Mouse (Mus musculus): ENCODE data around the gene Hcar2.

Hcar2 gene

DNA sequence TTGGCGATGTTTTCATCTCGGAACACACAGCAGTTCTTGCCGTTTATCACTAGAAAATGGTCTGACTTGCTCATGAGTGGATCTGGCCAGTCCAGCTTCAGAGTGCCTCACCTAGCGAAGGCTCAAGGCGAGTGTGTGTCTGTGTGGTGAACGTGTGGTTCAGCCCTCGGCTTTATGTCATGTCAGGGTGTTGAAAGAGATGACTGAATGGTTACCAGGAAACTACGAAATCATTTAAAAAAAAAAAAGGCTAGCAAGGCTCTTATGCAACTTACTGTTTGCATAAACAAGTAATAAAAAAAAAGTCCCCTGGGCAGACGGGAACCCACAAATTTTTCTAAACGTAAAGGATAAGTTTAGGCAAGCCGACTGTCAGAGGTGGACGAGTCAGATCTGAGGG is at the start of gene Hcar2:
Gene Hcar2 (minus strand): TSS at position 135 of the 400 bp plus-strand sequence.
- DNase-seq (ENCODE audit: low read depth, low spot score), result no peak

GRCm38 (mm10) chr5:123914852-123915251 is 49.6 kb upstream of the Hcar2 start:
- DNase-seq (ENCODE audit: low read depth, low spot score), result no peak

DNA sequence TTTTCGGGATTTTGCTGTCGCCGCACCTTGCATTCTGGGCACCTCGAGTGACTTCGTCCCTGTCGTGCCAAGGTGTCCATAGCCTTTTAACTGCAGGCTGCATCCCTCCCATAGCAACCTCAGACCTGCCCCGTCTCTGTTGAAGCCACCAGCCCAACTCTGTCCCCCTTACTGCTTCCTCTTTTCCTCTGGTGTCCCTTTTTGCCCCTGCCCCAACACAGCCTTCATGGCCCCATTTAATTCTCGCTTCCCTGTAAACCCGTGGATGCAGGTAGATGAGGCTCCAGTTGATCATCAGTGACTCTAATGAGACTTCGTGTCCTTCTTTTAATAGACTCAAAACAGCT is 42.3 kb upstream of the Hcar2 start:
- no peak for DNase-seq (ENCODE audit: low read depth, low spot score)

- DNase-seq (ENCODE audit: low read depth, low spot score), result peak; percentile 95
These were observed 41.8 kb upstream of the Hcar2 start, which contains the start of gene Denr for GRCm38 (mm10) chr5:123906976-123907630. Gene Denr (plus strand): TSS chr5:123907175.

DNA sequence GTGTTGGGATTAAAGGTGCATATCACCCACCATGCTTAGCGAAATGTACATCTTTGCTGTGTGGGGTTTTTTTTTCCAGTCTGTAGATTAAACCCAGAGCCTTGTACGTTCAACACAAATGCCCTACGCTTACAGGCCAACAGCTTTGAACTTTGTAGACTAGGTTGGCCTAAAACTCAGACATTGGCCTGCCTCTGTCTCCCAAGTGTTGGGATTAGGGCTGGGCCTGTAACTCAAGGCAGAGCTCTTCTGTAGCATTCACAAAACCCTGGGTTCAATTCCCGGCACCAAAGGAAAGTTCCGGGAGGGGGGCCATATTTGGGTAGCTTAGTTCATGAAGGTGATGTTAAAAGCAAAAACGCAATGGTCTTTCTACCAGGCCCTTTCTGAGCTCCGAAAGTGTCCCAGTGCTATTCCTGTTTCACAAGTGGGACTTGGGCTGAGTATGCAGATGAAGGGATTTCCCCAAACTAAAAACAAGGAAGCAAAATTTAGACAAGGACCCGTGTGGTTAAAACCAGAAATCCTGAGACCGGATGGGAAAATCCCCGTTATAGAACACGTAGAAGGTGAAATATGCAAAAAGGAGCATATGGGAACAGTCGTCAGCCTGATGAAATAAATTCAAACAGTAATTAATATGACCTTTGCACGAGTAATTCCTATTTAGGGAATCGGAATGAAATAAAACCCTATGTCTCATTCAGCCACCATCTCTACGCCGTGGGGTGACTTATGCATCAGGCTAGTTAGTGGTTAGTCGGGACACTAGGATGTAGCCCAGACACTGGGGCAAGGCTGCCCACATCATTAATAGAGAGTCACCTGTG is 41.1 kb upstream of the Hcar2 start:
- peak; percentile 54 for DNase-seq (ENCODE audit: low read depth, low spot score)

DNA sequence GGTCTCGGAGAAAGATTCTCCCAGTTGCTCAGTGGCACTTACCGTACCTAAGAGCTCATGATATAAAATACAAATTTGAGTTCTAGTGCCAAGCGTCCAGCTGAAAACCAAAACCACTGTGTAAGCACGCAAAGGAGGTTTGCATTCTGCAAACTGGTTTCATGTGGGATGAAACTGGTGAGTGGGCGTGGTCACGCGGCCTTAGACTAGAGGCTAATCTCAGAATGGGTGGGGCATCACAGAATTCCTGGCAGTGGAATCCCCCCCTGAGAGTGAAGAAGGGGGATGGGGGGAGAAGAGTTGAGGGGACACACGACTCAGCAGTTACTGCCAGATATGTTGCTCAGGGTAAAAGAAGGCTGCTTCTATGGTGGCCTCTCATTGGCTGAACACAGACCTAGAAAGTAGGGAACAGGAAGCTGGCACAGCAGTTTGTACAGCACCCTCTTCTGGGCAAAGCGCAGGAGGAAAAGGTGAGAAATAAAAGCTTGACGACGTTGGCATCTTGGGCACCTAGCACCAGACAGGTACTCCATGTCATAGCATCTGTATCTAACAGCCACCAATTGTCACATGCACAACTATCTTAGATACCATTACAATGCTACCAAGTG is 38.9 kb upstream of the Hcar2 start:
- no peak for DNase-seq (ENCODE audit: low read depth, low spot score)

GRCm38 (mm10) chr5:123897352-123897751 is 32.1 kb upstream of the Hcar2 start:
- no peak for DNase-seq (ENCODE audit: low read depth, low spot score)

- DNase-seq (ENCODE audit: low read depth, low spot score), result no peak
These were observed 31.1 kb upstream of the Hcar2 start for GRCm38 (mm10) chr5:123896395-123896794.

GRCm38 (mm10) chr5:123893520-123893919 is 28.2 kb upstream of the Hcar2 start:
- no peak for DNase-seq (ENCODE audit: low read depth, low spot score)

GRCm38 (mm10) chr5:123891669-123892068 is 26.4 kb upstream of the Hcar2 start:
- peak; percentile 25 for DNase-seq (ENCODE audit: low read depth, low spot score)

DNA sequence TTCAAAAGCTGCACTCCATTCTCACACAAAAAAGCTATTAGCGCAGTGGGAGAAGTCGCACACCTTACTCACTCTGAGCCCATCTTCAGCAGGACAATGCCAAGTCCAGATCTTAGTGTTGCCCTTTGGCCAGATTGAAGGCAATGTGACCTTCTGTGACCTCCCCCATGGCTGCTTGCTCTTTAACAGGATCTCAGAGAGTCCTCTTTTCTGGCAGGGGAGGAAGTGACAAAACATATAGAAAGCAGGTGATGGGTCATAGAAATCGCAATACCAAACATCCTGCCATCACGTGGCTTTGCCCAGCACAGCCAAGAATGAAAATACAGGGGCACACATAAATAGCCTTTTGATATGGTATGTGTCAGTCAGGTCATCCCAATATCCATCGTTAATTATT is 25.7 kb upstream of the Hcar2 start:
- DNase-seq (ENCODE audit: low read depth, low spot score), result no peak

- DNase-seq (ENCODE audit: low read depth, low spot score), result no peak
These were observed 25.0 kb upstream of the Hcar2 start for GRCm38 (mm10) chr5:123890312-123890711.

DNA sequence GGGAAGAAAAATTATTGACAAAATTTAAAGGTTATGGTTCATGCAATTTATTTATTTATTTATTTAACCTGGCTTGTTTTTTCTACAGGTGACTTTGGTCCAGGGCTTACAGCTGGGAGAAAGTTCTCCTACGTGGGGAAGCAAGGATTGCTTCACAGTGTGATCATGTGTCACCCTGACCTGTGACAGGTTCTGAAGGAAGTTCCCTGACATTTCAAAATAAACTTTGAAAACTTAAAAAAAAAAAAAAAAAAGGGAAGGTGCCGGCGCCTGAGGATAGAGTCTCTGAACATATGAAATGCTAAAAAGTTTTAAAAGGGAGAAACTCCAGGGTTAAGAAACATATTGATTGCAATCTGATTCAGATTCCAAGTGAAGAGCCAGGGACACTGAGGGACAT is 21.1 kb upstream of the Hcar2 start:
- DNase-seq (ENCODE audit: low read depth, low spot score), result no peak

GRCm38 (mm10) chr5:123884332-123884731 is 19.0 kb upstream of the Hcar2 start:
- DNase-seq (ENCODE audit: low read depth, low spot score), result no peak

- DNase-seq (ENCODE audit: low read depth, low spot score), result no peak
These were observed 18.6 kb upstream of the Hcar2 start for GRCm38 (mm10) chr5:123883891-123884290.

DNA sequence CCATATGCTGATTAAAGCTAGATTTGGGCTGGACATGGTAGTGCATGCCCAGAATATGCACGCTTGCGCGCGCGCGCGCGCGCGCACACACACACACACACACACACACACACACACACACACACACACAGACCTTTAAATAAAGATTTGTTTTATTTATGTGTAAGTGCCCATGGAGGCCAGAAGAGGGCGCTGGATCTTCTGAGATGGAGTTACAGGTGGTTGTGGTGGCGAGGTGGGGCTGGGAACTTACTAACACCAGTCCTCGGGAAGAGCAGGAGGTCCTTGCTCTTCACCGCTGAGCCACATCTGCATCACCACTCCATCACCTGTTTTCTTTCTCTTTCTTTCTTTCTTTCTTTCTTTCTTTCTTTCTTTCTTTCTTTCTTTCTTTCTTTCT is 15.5 kb upstream of the Hcar2 start:
- no peak for DNase-seq (ENCODE audit: low read depth, low spot score)

- no peak for DNase-seq (ENCODE audit: low read depth, low spot score)
These were observed 14.6 kb upstream of the Hcar2 start, which contains the start of gene Hcar1 for GRCm38 (mm10) chr5:123879928-123880327. Gene Hcar1 (minus strand): TSS chr5:123880020.

GRCm38 (mm10) chr5:123878056-123878455 is 12.8 kb upstream of the Hcar2 start:
- DNase-seq (ENCODE audit: low read depth, low spot score), result no peak

GRCm38 (mm10) chr5:123874177-123874576 is 8.9 kb upstream of the Hcar2 start:
- no peak for DNase-seq (ENCODE audit: low read depth, low spot score)

DNA sequence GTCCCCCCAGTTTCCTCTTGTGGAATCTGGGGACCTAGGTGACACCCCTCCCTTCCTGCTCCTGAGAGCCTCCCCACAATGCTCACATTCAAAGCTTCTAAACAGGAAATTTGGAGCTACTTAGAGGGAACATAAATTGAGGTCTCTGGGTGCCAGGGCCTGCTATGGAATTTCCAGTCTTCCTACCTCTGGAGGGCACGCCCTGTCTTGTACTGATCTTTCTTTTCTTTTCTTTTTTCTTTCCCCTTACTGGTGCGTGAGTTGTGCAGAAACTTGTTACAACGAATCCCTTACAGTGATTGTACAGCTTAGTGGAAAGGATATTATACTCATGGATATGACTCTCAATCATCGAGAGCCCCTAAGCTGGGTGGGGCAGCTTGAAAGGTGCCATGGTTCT is 4.3 kb upstream of the Hcar2 start:
- no peak for DNase-seq (ENCODE audit: low read depth, low spot score)

DNA sequence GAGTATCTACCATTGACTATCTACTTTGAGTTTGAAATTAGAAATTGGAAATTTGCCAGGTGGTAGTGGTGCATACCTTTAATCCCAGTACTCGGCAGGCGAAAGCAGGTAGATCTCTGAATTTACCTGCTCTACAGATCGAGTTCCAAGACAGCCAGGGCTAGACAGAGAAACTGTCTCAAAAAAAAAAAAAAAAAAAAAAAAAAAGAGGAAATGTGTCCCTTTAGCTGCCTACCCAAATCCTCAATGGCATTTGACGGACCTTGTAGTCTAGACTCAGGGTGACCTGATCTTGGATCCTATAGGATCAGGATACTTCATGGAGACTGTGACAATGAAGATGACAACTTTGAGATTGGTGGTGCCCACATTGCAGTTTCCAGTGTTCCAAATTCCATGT is 1.2 kb upstream of the Hcar2 start:
- no peak for DNase-seq (ENCODE audit: low read depth, low spot score)

DNA sequence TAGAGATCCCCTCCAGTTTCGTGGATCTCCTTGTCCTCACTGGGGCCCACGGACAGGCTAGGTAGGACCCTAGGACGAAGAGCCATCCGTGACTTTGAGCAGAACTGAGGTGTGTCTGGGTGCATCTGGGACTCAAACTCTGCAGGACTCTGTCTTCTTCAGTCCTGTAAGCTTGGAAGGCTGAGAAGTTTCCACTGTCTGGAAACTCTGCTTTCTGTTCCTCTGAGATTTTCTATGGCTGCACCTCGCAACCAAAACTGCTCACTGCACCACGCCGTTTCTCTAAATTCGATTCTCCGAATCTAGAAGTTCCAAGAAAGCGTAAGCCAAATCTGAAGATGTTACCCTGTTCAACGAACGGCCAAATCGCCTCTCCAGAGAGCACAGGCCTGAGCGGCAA is 1.4 kb downstream of the Hcar2 start:
- no peak for DNase-seq (ENCODE audit: low read depth, low spot score)
